Mouse (Mus musculus): ENCODE data around the gene Srcap.
"Not testable (repeated sequence)": the region's sequence is repeated elsewhere in the genome, so short reads cannot be mapped to it uniquely, and the experiment has no call there.

Gene Srcap

GRCm38 (mm10) chr7:127511808-127512230 is at the start of gene Srcap:
Gene Srcap (plus strand): TSS chr7:127511983.
- peak; percentile 97 for DNase-seq (ENCODE audit: low read depth, low spot score)

GRCm38 (mm10) chr7:127465191-127465590 is 46.6 kb upstream of the Srcap start:
- no peak for DNase-seq (ENCODE audit: low read depth, low spot score)

- not testable (repeated sequence) for DNase-seq (ENCODE audit: low read depth, low spot score)
Measured at GRCm38 (mm10) chr7:127465670-127466069, 46.1 kb upstream of the Srcap start.

GRCm38 (mm10) chr7:127466606-127467005 is 45.2 kb upstream of the Srcap start:
- DNase-seq (ENCODE audit: low read depth, low spot score): no peak

GRCm38 (mm10) chr7:127470011-127470715 is 41.6 kb upstream of the Srcap start:
- DNase-seq (ENCODE audit: low read depth, low spot score): peak; percentile 22

- peak; percentile 97 for DNase-seq (ENCODE audit: low read depth, low spot score)
Measured at GRCm38 (mm10) chr7:127470743-127471645, 40.8 kb upstream of the Srcap start.

GRCm38 (mm10) chr7:127471646-127472010 is 40.2 kb upstream of the Srcap start:
- no peak for DNase-seq (ENCODE audit: low read depth, low spot score)

GRCm38 (mm10) chr7:127472060-127472459 is 39.7 kb upstream of the Srcap start:
- no peak for DNase-seq (ENCODE audit: low read depth, low spot score)

- no peak for DNase-seq (ENCODE audit: low read depth, low spot score)
Measured at GRCm38 (mm10) chr7:127473705-127474104, 38.1 kb upstream of the Srcap start.

GRCm38 (mm10) chr7:127474378-127475070 is 37.3 kb upstream of the Srcap start:
- no peak for DNase-seq (ENCODE audit: low read depth, low spot score)

- no peak for DNase-seq (ENCODE audit: low read depth, low spot score)
Measured at GRCm38 (mm10) chr7:127475186-127475740, 36.5 kb upstream of the Srcap start.

GRCm38 (mm10) chr7:127476336-127476735 is 35.4 kb upstream of the Srcap start:
- no peak for DNase-seq (ENCODE audit: low read depth, low spot score)

GRCm38 (mm10) chr7:127476855-127477254 is 34.9 kb upstream of the Srcap start:
- no peak for DNase-seq (ENCODE audit: low read depth, low spot score)

- peak; percentile 100 for DNase-seq (ENCODE audit: low read depth, low spot score)
Measured at GRCm38 (mm10) chr7:127477687-127478634, 33.8 kb upstream of the Srcap start.

- DNase-seq (ENCODE audit: low read depth, low spot score): peak; percentile 96
Measured at GRCm38 (mm10) chr7:127478635-127479317, 33.0 kb upstream of the Srcap start, which contains the start of gene Fbrs. Gene Fbrs (plus strand): TSS chr7:127479199.

- DNase-seq (ENCODE audit: low read depth, low spot score): no peak
Measured at GRCm38 (mm10) chr7:127479318-127480225, 32.2 kb upstream of the Srcap start.

GRCm38 (mm10) chr7:127480321-127480720 is 31.5 kb upstream of the Srcap start:
- DNase-seq (ENCODE audit: low read depth, low spot score): no peak

- DNase-seq (ENCODE audit: low read depth, low spot score): no peak
Measured at GRCm38 (mm10) chr7:127485416-127485815, 26.4 kb upstream of the Srcap start.

- not testable (repeated sequence) for DNase-seq (ENCODE audit: low read depth, low spot score)
Measured at GRCm38 (mm10) chr7:127488364-127488763, 23.4 kb upstream of the Srcap start.

Measured in mesoderm, embryonic 11.5 days (tissue).